Mouse (Mus musculus) embryonic fibroblast, embryonic 13.5 days (primary cell): ENCODE measurements around the gene Klk1.

Experiments used
- CTCF ChIP-seq: IDR thresholded peaks from 2 replicates; pipeline ENCODE4 v1.5.1; 2011; ENCODE audit warnings: mild to moderate bottlenecking, control low read depth, low read length, moderate library complexity, borderline replicate concordance; ENCODE audit not compliant: insufficient read depth
- POLR2A ChIP-seq: IDR thresholded peaks from 2 replicates; pipeline ENCODE4 v1.6.1; 2011; ENCODE audit warnings: low read depth, mild to moderate bottlenecking, control low read depth, low read length, moderate library complexity

GRCm38 (mm10) chr7:44215645-44216044 is 9.5 kb upstream of the Klk1 start, which contains the start of gene Klk1b5:
- TF ChIP-seq POLR2A (no peak), CTCF (no peak)
